Mouse (Mus musculus): ENCODE measurements at regions not wholly inside any gene's neighbourhood (a gene's known extent, or its start where the extent isn't known, plus 50 kb on each side); places are given as distances from the start of the nearest gene placed in this dataset.

DNA sequence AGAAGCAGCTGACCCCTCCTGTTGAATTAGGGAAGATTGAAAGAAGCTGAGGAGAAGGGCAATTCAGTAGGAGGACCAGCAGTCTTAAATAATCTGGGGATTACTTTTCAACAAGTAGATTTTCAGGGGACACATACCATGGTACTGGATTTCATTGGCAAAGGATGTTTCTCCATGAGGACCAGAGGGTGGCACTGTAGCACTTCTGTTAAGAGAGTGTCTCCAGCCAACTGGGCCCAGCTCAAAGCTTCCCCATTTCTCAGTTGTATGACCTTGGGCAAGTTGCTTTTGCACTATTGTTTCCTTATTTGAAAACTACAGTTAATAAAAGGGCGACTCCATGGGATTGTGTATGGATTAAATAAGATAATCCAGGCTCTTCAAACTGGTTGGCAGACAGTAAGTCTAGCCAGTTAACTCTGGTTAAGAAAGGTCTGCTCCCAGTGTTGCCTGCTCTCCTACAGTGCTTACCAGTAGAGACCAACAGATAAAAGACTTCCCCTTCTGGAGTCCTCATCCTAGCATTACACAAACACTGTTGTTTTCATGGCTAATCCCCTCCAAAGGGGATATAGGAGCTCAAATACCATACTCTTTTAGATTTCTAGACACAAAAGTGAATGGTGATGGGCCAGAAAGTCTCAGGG is 259.9 kb downstream of the Stim2 start:
- H3K4me1 ChIP-seq (ENCODE audit: control insufficient read depth in 2 of 2, insufficient read depth in 2 of 2, low read length in 2 of 2, poor library complexity in 1 of 2) = no peaks in the 10 kb centered on the region
- H3K27ac ChIP-seq (ENCODE audit: insufficient read depth, low read depth, low read length, poor library complexity, severe bottlenecking) = no peak overlapping the region
- TF ChIP-seq ZC3H11A (IDR thresholded peaks at IDR 0.05; ENCODE audit: borderline replicate concordance, low read depth, low read length) (peak; percentile 42; the same call in 1 of the 2 replicates), HCFC1 (IDR thresholded peaks at IDR 0.05; ENCODE audit: borderline replicate concordance, insufficient read depth, low read length) (no peak)
- DNase-seq (ENCODE audit: low read depth, low spot score) = peak; percentile 9
- H3K36me3 ChIP-seq (ENCODE audit: control insufficient read depth, insufficient read depth, low read length, poor library complexity, severe bottlenecking) = no peaks in the 10 kb centered on the region
- no peak overlapping the region for H3K4me3 ChIP-seq (ENCODE audit: insufficient read depth in 1 of 2, low read depth in 1 of 2, low read length in 2 of 2, poor library complexity in 1 of 2, severe bottlenecking in 1 of 2)
- H3K9me3 ChIP-seq (ENCODE audit: control insufficient read depth, insufficient read depth, low read depth, low read length) = no peaks in the 10 kb centered on the region
- in situ Hi-C loops (cut with MboI; ENCODE audit: low sequenced_read_pairs in 2 of 2, unreplicated experiment in 2 of 2) = no loop called here
- no peak overlapping the region for H3K9ac ChIP-seq (ENCODE audit: insufficient read depth, low read depth, low read length, poor library complexity, severe bottlenecking)

DNA sequence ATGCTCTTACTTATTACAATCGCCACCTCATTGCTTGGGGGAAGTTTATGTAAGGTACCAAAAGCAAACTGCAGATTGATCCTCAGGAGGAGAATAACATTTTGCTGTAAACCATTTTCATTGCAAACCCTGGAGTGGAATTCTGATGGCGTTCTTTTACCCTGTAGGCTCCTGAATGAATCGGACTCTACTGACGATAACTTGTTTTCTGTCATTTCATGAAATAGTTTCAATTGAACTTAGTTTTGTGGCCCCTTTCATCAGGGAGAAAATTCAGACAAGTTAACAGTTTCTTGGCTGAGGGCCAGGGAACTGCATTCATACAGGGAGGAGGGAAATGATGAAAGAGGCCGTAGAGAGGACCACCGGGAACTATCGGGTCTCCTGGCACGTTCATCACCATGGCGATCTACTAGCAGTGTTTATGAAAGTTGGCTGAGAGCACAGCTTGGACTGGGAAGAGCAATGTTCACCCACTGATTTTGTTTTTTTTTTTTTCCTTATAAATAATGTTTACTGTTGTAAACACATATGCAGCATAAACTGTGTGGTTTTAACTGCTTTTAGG is 266.7 kb downstream of the Stim2 start:
- in situ Hi-C loops (cut with MboI; ENCODE audit: low sequenced_read_pairs in 2 of 2, unreplicated experiment in 2 of 2) = no loop called here

DNA sequence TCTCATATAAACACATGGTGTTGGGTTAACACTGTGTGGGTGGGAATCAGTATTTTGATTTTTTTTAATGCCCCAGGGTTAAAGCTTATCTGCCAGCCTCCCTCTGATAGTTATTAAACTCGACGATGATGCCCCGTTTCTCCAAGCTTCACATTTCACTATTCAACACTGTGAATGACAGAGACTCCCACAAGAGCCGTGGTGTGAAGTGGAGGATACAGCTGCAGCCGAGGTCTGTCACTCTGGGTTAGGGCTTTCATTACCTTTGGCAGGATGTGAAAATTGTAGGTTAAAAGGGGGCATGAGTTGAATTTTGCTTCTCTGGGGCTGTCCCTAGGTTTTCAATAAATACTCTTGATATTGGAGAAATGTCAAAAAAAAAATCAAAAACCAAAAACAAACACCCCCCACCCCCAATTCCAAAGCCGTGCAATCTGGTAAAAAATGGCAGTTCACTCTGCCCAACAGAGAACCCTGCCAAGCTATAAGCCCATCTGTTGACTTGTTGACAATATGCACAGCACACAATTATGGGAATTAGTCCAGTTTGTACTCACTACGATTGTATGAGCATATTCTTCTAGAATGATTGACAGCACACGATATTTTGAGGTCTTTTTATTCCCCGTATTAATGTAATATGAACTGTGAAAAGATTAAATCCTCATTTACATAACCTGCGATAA is 269.7 kb downstream of the Stim2 start:
- H3K36me3 ChIP-seq (ENCODE audit: control insufficient read depth, insufficient read depth, low read length, poor library complexity, severe bottlenecking) = no peaks in the 10 kb centered on the region
- in situ Hi-C loops (cut with MboI; ENCODE audit: low sequenced_read_pairs in 2 of 2, unreplicated experiment in 2 of 2) = no loop called here
- TF ChIP-seq HCFC1 (IDR thresholded peaks at IDR 0.05; ENCODE audit: borderline replicate concordance, insufficient read depth, low read length) = no peak
- TF ChIP-seq MAFK (IDR thresholded peaks at IDR 0.05; ENCODE audit: insufficient read depth, low read depth, low read length) = no peak
- no peak for TF ChIP-seq ZC3H11A (IDR thresholded peaks at IDR 0.05; ENCODE audit: borderline replicate concordance, low read depth, low read length)
- TF ChIP-seq ZNF384 (IDR thresholded peaks at IDR 0.05; ENCODE audit: low read depth, low read length) = no peak
- no peak for TF ChIP-seq CHD2 (IDR thresholded peaks at IDR 0.05; ENCODE audit: low read depth, low read length)
- no peaks in the 10 kb centered on the region for H3K4me1 ChIP-seq (ENCODE audit: control insufficient read depth in 2 of 2, insufficient read depth in 2 of 2, low read length in 2 of 2, poor library complexity in 1 of 2)
- no peaks in the 10 kb centered on the region for H3K9me3 ChIP-seq (ENCODE audit: control insufficient read depth, insufficient read depth, low read depth, low read length)
- DNase-seq (ENCODE audit: low read depth, low spot score) = no peak
- H3K9ac ChIP-seq (ENCODE audit: insufficient read depth, low read depth, low read length, poor library complexity, severe bottlenecking) = no peak overlapping the region
- no peak overlapping the region for H3K4me3 ChIP-seq (ENCODE audit: insufficient read depth in 1 of 2, low read depth in 1 of 2, low read length in 2 of 2, poor library complexity in 1 of 2, severe bottlenecking in 1 of 2)
- no peak overlapping the region for H3K27ac ChIP-seq (ENCODE audit: insufficient read depth, low read depth, low read length, poor library complexity, severe bottlenecking)

More for the DNA sequence above, 266.7 kb downstream of the Stim2 start:
- no peaks in the 10 kb centered on the region for H3K36me3 ChIP-seq (ENCODE audit: control insufficient read depth, insufficient read depth, low read length, poor library complexity, severe bottlenecking)
- TF ChIP-seq HCFC1 (IDR thresholded peaks at IDR 0.05; ENCODE audit: borderline replicate concordance, insufficient read depth, low read length) (no peak), CHD2 (IDR thresholded peaks at IDR 0.05; ENCODE audit: low read depth, low read length) (no peak)
- no peak overlapping the region for H3K9ac ChIP-seq (ENCODE audit: insufficient read depth, low read depth, low read length, poor library complexity, severe bottlenecking)
- H3K9me3 ChIP-seq (ENCODE audit: control insufficient read depth, insufficient read depth, low read depth, low read length) = no peaks in the 10 kb centered on the region
- H3K4me3 ChIP-seq (ENCODE audit: insufficient read depth in 1 of 2, low read depth in 1 of 2, low read length in 2 of 2, poor library complexity in 1 of 2, severe bottlenecking in 1 of 2) = no peak overlapping the region
- no peak for DNase-seq (ENCODE audit: low read depth, low spot score)
- no peak overlapping the region for H3K27ac ChIP-seq (ENCODE audit: insufficient read depth, low read depth, low read length, poor library complexity, severe bottlenecking)
- H3K4me1 ChIP-seq (ENCODE audit: control insufficient read depth in 2 of 2, insufficient read depth in 2 of 2, low read length in 2 of 2, poor library complexity in 1 of 2) = no peaks in the 10 kb centered on the region

GRCm38 (mm10) chr5:54279357-54279756 is 281.1 kb downstream of the Stim2 start:
- TF ChIP-seq ZNF384 (IDR thresholded peaks at IDR 0.05; ENCODE audit: low read depth, low read length) (no peak), ZC3H11A (IDR thresholded peaks at IDR 0.05; ENCODE audit: borderline replicate concordance, low read depth, low read length) (no peak), HCFC1 (IDR thresholded peaks at IDR 0.05; ENCODE audit: borderline replicate concordance, insufficient read depth, low read length) (no peak), CHD2 (IDR thresholded peaks at IDR 0.05; ENCODE audit: low read depth, low read length) (no peak), MAFK (IDR thresholded peaks at IDR 0.05; ENCODE audit: insufficient read depth, low read depth, low read length) (no peak)
- DNase-seq (ENCODE audit: low read depth, low spot score) = no peak
- H3K4me3 ChIP-seq (ENCODE audit: insufficient read depth in 1 of 2, low read depth in 1 of 2, low read length in 2 of 2, poor library complexity in 1 of 2, severe bottlenecking in 1 of 2) = no peak overlapping the region
- no peaks in the 10 kb centered on the region for H3K4me1 ChIP-seq (ENCODE audit: control insufficient read depth in 2 of 2, insufficient read depth in 2 of 2, low read length in 2 of 2, poor library complexity in 1 of 2)
- no peaks in the 10 kb centered on the region for H3K9me3 ChIP-seq (ENCODE audit: control insufficient read depth, insufficient read depth, low read depth, low read length)
- H3K9ac ChIP-seq (ENCODE audit: insufficient read depth, low read depth, low read length, poor library complexity, severe bottlenecking) = no peak overlapping the region
- in situ Hi-C loops (cut with MboI; ENCODE audit: low sequenced_read_pairs in 2 of 2, unreplicated experiment in 2 of 2) = no loop called here
- no peak overlapping the region for H3K27ac ChIP-seq (ENCODE audit: insufficient read depth, low read depth, low read length, poor library complexity, severe bottlenecking)
- no peaks in the 10 kb centered on the region for H3K36me3 ChIP-seq (ENCODE audit: control insufficient read depth, insufficient read depth, low read length, poor library complexity, severe bottlenecking)
